Mouse (Mus musculus): ENCODE measurements around the gene Olfr161.
"Not testable (repeated sequence)": the region's sequence is repeated elsewhere in the genome, so short reads cannot be mapped to it uniquely, and the experiment has no call there.

The Olfr161 gene

GRCm38 (mm10) chr16:3590691-3591090, at the start of gene Olfr161:
Gene Olfr161, plus strand, starts transcription at chr16:3591042.
- no peak for DNase-seq

GRCm38 (mm10) chr16:3563553-3563952, 27.3 kb upstream of the Olfr161 start:
- DNase-seq: no peak

GRCm38 (mm10) chr16:3577658-3578057, 13.2 kb upstream of the Olfr161 start:
- DNase-seq: not testable (repeated sequence)

- not testable (repeated sequence) for DNase-seq
Measured at GRCm38 (mm10) chr16:3578227-3578848, 12.5 kb upstream of the Olfr161 start.

DNA sequence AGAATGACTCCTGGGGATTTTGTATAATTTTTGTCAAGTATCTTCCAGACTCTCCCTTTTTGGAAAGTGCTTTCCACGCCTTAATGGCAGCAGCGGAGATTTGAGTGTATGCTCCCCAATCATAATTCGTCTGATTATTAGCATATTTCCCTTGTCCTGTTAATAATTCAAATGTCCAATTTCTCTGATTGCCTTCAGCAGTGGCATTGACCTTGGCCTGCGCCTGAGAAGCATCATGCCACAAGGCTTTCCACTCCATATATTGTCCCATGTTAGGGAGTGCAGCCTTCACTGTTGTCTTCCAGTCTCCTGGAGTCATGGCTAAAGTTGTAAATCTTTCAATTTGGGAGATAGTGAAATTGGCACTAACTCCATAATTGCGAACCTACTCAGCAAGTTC, 40.5 kb downstream of the Olfr161 start:
- DNase-seq: not testable (repeated sequence)

GRCm38 (mm10) chr16:3632572-3633361, 41.9 kb downstream of the Olfr161 start:
- DNase-seq: not testable (repeated sequence)
